8 mouse cellular contexts compared by ENCODE assay signal in genomic region chr10:128498590-128498989, GRCm38 (mm10). TPM values are rescaled to one million over a fixed set of nuclear protein-coding genes. Genes with fewer than 3 reads are reported as not detected.
DNase-seq lines count a peak whose midpoint lies in the region; ATAC-seq and TF ChIP-seq lines count a peak whose summit lies in the region.

TSS of gene Myl6b (minus strand) at chr10:128498685.

- DNase-seq in ES-CJ7 (ENCODE audit: low read depth, low spot score) = peak; percentile 99
- peak; percentile 95 for DNase-seq in cerebellum, adult 11 months
- peak; percentile 97 for DNase-seq in forebrain, embryonic 14.5 days (ENCODE audit: low spot score)
- peak; percentile 97 for DNase-seq in heart, postnatal 25 days (ENCODE audit: low spot score)
- peak; percentile 93 to 97 for DNase-seq in layer of hippocampus, adult 18-20 months (ENCODE audit: low spot score in 2 of 2)
- DNase-seq in lung, adult 2 months = peak; percentile 95
- peak; percentile 95 to 97 for DNase-seq in thymus, adult 18-20 months

- 0 out of 2 replicates have a peak, but pooled peaks cover 3% of the 10 kb centered on the region for H3K36me3 ChIP-seq in forebrain, embryonic 14.5 days (ENCODE audit: control insufficient read depth, insufficient read depth, low read length)

- under 1% methylated on average over 26 of the region's 27 CpGs for WGBS in forebrain, embryonic 14.5 days
- under 1% methylated on average over 26 of the region's 27 CpGs for WGBS in lung, adult 2 months

- H3K27me3 ChIP-seq in forebrain, embryonic 14.5 days (replicated peaks; ENCODE audit: control insufficient read depth, insufficient read depth, low read length) = no peaks in the 10 kb centered on the region

- H3K9ac ChIP-seq in forebrain, embryonic 14.5 days (ENCODE audit: low read length) = peak within 1 kb of the TSS; percentile 64

- no peak for TF ChIP-seq CTCF in lung, adult 2 months (IDR thresholded peaks at IDR 0.05; ENCODE audit: insufficient read depth, low read length)

- H3K27ac ChIP-seq in forebrain, embryonic 14.5 days (ENCODE audit: low read depth, low read length) = peak within 1 kb of the TSS; percentile 58; the same call in 1 of the 2 replicates

- intact Hi-C loops in heart, postnatal 25 days (cut with DNase I) = loop anchor here (5.0 kb wide), 1 partner anchor 49 kb away; the partner anchor contains the start of genes Rpl41 and Zc3h10

- peak; percentile 72 for ATAC-seq in forebrain, embryonic 14.5 days
- peak; percentile 87 for ATAC-seq in neutrophil, adult 5-6 weeks (ENCODE audit: extremely low read depth, insufficient number of reproducible peaks, low FRiP score, poor library complexity, severe bottlenecking)

- peak within 1 kb of the TSS; percentile 61 for H3K4me3 ChIP-seq in forebrain, embryonic 14.5 days (ENCODE audit: low read depth, low read length)
- H3K4me3 ChIP-seq in lung, adult 2 months (replicated peaks; ENCODE audit: extremely low read depth, low read depth, low read length) = peak within 1 kb of the TSS; percentile 84

- no peaks in the 10 kb centered on the region for H3K9me3 ChIP-seq in forebrain, embryonic 14.5 days (replicated peaks; ENCODE audit: control insufficient read depth, low read length)

- H3K4me2 ChIP-seq in forebrain, embryonic 14.5 days (ENCODE audit: low read length) = peak within 1 kb of the TSS; percentile 81

- H3K4me1 ChIP-seq in forebrain, embryonic 14.5 days (ENCODE audit: control insufficient read depth, insufficient read depth, low read length) = peaks cover 7% of the 10 kb centered on the region
- H3K4me1 ChIP-seq in lung, adult 2 months (ENCODE audit: control insufficient read depth, insufficient read depth, low read length) = peaks cover 10% of the 10 kb centered on the region

- TF ChIP-seq POLR2A in lung, adult 2 months (IDR thresholded peaks at IDR 0.05; ENCODE audit: borderline replicate concordance, extremely low read depth, low read depth, low read length) = peak; percentile 34; the same call in 1 of the 2 replicates

RNA-seq across cellular contexts. Expression of gene Myl6b, which starts in this region (rescaled TPM):
- 4.6 and 5.8 TPM in 2 replicates for polyA plus RNA-seq in forebrain, embryonic 14.5 days (2014; fragmentation: Nextera tagmentation; extraction: Ambion mirVana)
- total RNA-seq in heart, postnatal 25 days (2021) = 1 to 10 TPM; 2.5 to 2.9 TPM
- 10 to 100 TPM; 20.7 to 21.2 TPM for total RNA-seq in layer of hippocampus, adult 18-20 months (2021)
- polyA plus RNA-seq in lung, adult 2 months (2012; rRNA removed) = 1.9 and 2.0 TPM in 2 replicates
- 0.58 and 2.0 TPM in 2 replicates for total RNA-seq in neutrophil, adult 5-6 weeks (2017)

Comparison
In these comparisons a context has a peak if more than half of its experiments do, and no peak if none do; other contexts are left out.
1. Peak in every context shown above with its lines: DNase-seq, ATAC-seq, H3K4me3 ChIP-seq and H3K27ac ChIP-seq.